Mouse (Mus musculus) cerebellum, postnatal 25 days (tissue): Measurements from ENCODE around the gene Cdh13.
A peak's percentile ranks its signal among the peaks of the same experiment; 100 is the strongest.

Experiments
- DNase-seq, 2 experiments: peaks; one replicate each; pipeline ENCODE4 v3.0.0; 2021; ENCODE audit warnings: mixed read lengths in 2 of 2

Gene Cdh13

DNA sequence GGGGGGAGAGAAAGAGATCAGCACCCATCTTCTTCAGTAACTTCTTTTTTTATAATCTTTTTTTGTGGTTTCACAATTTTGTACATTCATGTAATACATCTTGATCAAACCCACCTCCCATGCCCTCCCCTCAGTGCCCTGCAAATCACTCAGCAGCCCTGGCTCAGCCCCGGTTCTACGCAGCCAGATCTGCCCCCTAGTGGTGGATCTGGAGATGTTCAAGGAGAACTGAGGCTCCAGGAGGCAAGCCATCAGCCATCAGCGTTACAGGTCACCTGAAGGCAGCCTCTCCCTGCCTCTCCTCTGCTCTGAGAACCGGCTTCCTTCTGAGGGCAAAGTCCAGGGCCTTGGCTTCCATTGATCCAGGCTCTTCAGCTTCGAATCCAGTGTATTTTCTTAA lies 696.3 kb downstream of the Cdh13 start:
- peak; percentile 62 to 73 for DNase-seq

DNA sequence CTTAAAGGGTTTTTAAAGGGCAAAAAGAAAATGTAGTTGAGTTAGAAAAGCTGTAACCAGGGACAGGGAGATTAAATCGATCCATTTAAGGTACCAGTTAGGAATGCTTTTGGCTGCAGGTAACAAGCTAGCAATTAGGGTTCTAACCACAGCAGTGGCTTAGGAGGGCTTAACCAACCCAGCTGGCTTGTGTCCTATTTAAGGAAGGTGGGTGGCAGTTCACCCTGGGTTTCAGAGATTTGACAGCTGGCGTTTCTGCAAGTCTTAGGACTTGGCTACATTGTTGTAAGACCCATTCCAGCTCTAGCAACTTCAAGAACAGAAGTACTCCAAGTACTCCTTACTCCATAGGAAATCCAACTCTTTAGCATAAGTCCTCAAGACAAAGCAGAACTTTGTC lies 700.2 kb downstream of the Cdh13 start:
- DNase-seq, result no peak

DNA sequence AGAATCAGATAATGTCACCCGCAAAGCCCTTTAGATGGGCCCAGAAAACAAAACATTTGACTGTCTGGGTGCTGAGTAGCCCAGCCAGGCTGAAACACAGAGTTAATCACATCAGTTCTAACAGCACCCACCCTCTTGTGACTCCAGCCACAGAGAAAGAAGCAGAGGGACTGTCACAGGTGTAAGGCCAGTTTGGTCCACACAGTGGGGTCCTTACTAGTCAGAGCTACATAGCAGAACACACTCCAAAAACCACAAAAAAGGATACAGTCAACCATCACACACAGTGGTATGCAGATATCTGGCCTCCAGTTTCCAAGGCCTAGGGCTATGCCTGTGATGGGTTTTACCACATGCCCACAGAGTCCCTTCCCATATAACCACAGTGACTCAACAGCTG lies 703.3 kb downstream of the Cdh13 start:
- no peak for DNase-seq

DNA sequence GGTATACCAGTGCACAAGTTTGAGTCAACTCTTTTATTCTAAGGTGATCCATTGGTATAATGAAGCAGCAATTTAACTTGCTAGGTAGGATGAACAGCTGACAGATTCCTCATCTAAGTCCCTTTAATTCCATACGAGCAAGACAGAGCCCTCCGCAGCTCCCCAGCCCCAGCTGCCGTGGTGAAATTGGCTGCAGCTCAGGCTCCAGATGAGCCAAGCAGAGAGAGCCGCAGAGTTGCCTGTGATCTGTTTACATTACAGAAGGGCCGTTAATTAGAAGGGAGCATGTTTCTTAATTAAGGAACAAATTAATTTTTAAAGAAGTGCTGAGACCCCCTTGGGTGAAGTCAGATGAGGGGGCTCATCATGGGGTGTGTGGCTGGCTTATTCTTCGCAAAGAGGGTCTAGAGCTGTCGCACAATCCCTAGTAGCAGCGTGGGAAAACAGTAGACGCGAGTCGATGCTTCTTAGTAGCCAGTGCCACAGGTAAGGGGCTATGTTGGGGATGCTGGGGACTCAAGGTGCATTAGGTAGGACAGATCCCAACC lies 712.2 kb downstream of the Cdh13 start:
- no peak for DNase-seq

GRCm38 (mm10) chr8:119000595-119000994 lies 717.1 kb downstream of the Cdh13 start:
- DNase-seq, result no peak

DNA sequence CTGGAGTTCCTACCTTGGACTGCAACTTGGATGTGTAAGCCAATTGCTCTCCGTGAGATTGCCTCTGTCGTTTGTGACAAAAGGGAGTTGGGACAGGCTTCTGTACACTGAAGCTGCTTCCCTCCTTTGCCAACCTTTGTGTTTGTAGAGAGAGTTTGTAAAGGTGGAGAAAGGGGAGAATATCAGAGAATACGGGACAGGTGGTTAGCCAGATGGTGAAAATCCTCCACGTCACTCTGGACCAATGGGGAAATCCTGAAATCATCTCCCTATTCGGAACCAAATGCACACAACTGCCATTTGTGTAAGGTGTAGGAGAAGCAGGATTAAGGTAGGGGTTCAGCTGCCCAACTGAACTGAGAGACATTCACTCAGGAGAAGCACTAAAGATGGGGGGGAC lies 721.3 kb downstream of the Cdh13 start:
- DNase-seq, result peak; percentile 27 to 36

DNA sequence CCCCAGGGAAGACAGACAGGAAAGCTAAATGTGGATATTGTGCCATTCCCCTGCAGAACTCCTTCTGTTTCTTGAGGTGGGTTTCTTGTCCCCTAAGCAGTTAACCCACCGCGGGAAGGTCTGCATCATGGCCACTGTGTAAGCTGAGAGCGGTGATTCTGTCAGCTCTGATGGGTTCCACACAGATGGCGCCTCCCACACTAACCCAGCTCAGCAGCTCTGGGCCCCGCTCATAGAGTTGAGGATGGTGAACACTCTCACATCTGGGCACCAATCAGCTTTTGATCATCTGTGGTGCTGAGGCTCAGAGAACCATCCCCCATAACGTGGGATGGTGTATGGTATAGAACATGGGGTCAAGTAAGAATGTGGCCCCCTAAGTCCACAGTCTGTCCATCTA lies 735.1 kb downstream of the Cdh13 start:
- no peak for DNase-seq

DNA sequence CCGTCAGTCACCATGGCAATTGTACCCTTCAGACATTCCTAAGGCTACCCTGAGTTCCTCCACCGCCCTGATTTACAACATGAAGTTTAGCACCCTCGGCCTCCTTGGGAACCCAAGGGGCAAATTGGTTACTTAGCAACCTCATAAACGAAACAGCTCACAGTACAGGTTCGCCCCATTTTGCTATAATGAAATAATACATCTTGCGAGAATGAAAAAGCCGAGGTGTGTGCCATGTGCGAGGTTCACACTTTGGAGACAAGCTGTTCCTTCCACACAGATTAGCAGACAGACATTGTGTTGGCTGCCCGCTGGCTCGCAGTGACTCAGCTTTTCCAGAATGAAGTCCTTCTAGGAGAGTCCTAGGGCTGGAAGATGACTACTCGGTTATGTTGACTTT lies 737.2 kb downstream of the Cdh13 start:
- peak; percentile 41 to 58 for DNase-seq

DNA sequence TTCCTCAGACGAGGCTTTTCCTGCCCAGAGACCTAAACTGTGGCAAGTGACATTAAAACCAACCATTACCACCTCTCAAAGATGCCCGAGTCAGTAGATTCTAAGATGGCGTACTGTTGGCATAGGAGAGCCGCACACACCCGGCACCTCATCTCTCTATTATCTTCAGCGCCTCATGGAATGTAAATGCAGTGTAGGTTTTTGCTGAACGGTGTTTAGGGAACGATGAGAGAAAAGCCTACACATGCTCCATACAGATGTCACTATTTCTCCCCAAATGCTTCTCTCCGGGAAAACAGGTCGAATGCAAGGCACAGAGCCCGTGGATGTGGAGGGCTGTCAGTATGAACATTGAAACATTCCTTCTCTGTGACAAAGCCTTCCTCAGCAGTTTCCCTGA lies 737.9 kb downstream of the Cdh13 start:
- no peak for DNase-seq

DNA sequence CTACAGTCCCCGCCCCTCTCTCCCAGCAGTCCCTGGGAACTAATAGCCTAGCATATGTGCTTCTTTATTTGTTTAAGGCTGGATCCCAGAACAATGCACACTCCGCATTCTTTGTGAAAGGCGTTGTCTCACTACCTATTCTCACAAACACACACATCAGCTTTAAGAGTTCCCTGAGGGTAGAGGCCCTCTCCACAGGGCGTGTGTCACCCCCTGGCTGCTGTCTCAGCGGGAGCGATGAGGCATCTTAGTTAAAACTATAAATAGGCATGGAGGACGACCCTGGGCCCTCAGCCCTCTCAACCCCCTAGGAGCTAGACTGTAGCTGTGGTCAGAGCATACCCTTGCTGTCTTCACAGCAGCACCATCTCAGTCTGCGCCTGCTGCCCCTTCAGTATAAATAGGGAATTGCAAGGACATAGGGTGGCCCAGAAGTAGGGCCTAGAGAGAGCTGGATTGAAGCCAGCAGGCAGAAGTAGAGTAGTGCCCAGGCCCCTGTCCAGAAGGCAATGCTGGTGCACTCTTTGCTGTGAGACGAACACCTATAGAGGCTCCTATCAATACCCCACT lies 738.9 kb downstream of the Cdh13 start:
- no peak for DNase-seq

DNA sequence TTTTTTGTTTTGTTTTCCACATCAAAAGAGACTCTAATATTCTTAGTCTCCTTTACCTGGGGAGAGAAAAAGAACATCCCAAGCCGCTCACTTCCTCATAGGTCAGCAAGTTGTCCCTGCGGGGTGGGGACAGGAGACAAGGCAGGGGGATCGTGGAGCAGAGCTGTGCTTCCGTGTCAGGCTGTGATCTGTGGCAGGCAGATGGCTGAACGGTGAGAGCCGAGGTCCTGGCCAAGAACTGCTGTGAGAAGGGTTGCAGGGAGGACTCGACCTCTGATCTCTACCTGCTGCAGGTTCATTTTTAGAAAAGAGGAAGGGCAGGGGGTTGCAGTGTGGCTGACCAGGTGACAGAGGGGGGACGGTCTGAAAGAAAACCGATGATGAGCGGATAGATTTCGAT lies 749.9 kb downstream of the Cdh13 start:
- peak; percentile 88 for DNase-seq

- DNase-seq, result peak in 1 of 2 experiments; percentile 30
Observed at GRCm38 (mm10) chr8:119034037-119034436, 750.5 kb downstream of the Cdh13 start.

DNA sequence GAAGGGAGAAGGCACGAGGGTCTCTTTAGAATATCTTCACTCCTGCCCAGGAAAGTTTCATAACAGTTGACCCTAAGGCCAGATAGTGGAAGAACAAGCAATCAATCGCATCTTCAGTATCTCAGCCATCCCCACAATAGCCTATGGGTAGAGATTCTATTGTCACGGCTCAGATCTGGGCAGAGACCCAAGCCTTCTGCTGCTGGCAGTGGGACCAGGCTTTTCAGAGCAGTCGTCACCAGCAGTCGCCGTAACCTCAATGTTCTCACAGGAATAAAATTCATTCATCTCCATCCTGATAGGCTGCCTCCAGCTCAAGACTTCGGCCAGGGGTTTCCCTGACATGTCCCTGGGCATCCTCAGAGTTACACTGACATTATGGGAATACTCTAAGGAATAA lies 751.6 kb downstream of the Cdh13 start:
- peak; percentile 91 to 94 for DNase-seq

DNA sequence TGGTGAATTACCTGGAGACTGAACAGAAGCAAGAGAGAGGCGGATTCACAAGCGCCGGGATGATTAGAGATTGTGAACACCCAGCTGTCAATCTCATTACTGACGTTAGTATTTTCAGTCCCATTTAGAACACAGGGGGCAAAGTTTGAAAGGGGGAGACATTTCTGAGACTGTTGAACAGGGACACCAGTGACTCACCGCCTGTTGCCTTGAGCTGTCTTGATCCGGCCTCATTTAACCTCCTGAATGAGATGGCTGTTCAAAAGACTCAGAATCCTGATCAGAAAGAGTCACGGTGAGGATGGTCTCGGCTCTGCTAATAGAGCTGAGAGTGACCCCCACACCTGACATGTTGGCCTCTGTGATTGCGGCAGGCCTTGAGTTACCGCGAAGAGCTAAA lies 754.0 kb downstream of the Cdh13 start:
- no peak for DNase-seq

DNA sequence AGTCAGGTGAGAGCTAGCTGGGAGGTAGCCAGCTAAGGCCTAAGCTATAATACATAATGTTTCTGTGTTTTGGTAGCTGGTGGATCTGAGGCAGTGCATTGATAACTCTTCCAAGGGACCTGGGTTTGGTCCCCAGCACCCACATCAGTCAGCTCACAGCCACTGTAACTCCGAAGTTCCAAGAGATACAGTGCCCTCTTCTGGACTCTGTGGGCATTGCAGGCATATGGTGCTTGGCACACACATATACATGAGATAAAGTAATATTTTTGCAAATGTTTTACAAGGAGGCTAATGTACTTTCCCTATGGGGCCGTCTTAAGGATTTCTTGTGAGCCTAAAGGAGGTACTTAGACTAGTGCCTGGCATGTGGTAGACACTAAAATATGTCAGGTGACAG lies 755.8 kb downstream of the Cdh13 start:
- peak in 1 of 2 experiments; percentile 15 for DNase-seq

GRCm38 (mm10) chr8:119057876-119058275 lies 774.3 kb downstream of the Cdh13 start:
- DNase-seq, result peak; percentile 15 to 43

GRCm38 (mm10) chr8:119061671-119062070 lies 778.1 kb downstream of the Cdh13 start:
- DNase-seq, result peak in 1 of 2 experiments; percentile 26

DNA sequence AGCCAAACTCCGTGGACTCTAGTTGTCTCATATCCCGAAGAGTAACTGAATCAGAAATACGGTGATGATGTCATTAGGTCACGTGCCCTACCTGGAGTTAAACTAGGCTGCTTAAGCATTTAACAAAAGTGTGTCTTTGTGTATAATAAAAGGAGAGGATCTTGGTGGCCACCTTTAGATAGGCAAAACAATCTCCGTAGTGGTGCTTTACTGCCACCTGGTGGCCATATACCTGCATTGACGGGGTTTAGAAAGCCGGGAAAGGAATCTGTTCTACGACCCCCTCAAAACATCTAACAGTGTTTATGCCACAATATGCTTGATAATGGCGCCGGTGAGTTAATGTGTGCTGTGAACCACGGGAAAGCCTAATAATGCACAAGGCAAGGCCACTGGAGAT lies 781.0 kb downstream of the Cdh13 start:
- DNase-seq, result peak; percentile 72 to 80

DNA sequence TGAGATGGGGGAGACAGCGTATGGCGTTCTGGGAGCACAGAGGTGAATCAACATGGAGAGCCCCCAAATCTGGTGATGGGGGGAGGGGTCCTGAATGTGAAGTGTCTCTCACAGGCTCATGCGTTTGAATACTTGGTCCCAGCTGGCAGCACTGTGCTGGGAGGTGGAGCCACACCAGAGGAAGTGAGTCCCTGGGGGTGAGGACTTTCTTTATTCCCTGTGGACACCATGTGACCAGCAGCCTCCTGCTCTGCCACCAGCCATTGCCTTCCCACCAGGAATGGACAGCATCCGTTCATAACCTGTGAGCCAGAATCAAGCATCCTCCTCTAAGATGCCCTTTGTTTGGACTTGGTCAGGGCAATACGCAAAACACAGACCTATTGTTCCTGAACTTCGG lies 788.8 kb downstream of the Cdh13 start:
- DNase-seq, result no peak

- DNase-seq, result no peak
Observed at GRCm38 (mm10) chr8:119085022-119085421, 801.5 kb downstream of the Cdh13 start.

GRCm38 (mm10) chr8:119098261-119098660 lies 814.7 kb downstream of the Cdh13 start:
- DNase-seq, result no peak

DNA sequence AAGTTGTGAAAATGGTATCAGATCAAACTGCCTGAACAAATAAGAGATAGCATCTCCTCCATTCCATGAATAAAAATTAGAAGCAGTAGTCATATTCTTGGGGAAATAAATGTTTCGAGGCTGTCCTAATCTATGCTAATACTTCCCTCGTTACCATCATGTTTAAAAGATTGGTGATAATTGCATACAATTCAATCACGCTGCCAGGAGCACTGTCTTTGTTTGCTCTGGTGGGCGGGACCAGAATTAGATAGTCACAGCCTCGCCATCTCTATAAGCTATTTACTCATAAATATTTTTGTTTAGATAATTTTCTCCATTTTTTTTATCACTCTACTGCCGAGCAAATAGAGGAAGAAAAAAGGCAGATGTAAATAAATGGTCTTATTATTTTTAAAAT lies 819.3 kb downstream of the Cdh13 start:
- DNase-seq, result no peak

- DNase-seq, result no peak
Observed at GRCm38 (mm10) chr8:119109655-119110054, 826.1 kb downstream of the Cdh13 start.

GRCm38 (mm10) chr8:119112861-119113260 lies 829.3 kb downstream of the Cdh13 start:
- peak; percentile 53 to 66 for DNase-seq

GRCm38 (mm10) chr8:119121236-119121635 lies 837.7 kb downstream of the Cdh13 start:
- no peak for DNase-seq
